Mouse (Mus musculus): ENCODE measurements around the gene Ncan.

The Ncan gene

GRCm38 (mm10) chr8:70129309-70129952, 8.8 kb upstream of the Ncan start:
- intact Hi-C loops (cut with DNase I) = no loop called here

GRCm38 (mm10) chr8:70128435-70128834, 7.8 kb upstream of the Ncan start:
- intact Hi-C loops (cut with DNase I) = no loop called here

GRCm38 (mm10) chr8:70124992-70125391, 4.3 kb upstream of the Ncan start:
- intact Hi-C loops (cut with DNase I) = no loop called here

GRCm38 (mm10) chr8:70122863-70123262, 2.2 kb upstream of the Ncan start:
- intact Hi-C loops (cut with DNase I) = no loop called here

GRCm38 (mm10) chr8:70118726-70119700, 1.7 kb downstream of the Ncan start:
- intact Hi-C loops (cut with DNase I) = no loop called here

- intact Hi-C loops (cut with DNase I) = no loop called here
These were observed 3.1 kb downstream of the Ncan start for GRCm38 (mm10) chr8:70117611-70118010.

- intact Hi-C loops (cut with DNase I) = no loop called here
These were observed 5.8 kb downstream of the Ncan start for GRCm38 (mm10) chr8:70114892-70115291.

GRCm38 (mm10) chr8:70114488-70114887, 6.2 kb downstream of the Ncan start:
- intact Hi-C loops (cut with DNase I) = no loop called here

- intact Hi-C loops (cut with DNase I) = no loop called here
These were observed 8.2 kb downstream of the Ncan start for GRCm38 (mm10) chr8:70112401-70113016.

- intact Hi-C loops (cut with DNase I) = no loop called here
These were observed 9.4 kb downstream of the Ncan start for GRCm38 (mm10) chr8:70111192-70111795.

- intact Hi-C loops (cut with DNase I) = no loop called here
These were observed 10.2 kb downstream of the Ncan start for GRCm38 (mm10) chr8:70110451-70110850.

GRCm38 (mm10) chr8:70104922-70105321, 15.8 kb downstream of the Ncan start:
- intact Hi-C loops (cut with DNase I) = loop anchor here (5.0 kb wide), 1 partner anchor 62 kb away; no protein-coding TSS in a partner anchor

- intact Hi-C loops (cut with DNase I) = no loop called here
These were observed 16.2 kb downstream of the Ncan start for GRCm38 (mm10) chr8:70104506-70104905.

- intact Hi-C loops (cut with DNase I) = no loop called here
These were observed 20.4 kb downstream of the Ncan start for GRCm38 (mm10) chr8:70100241-70100640.

- intact Hi-C loops (cut with DNase I) = no loop called here
These were observed 21.4 kb downstream of the Ncan start for GRCm38 (mm10) chr8:70099276-70099675.

GRCm38 (mm10) chr8:70092786-70093185, 27.9 kb downstream of the Ncan start:
- intact Hi-C loops (cut with DNase I) = no loop called here

- intact Hi-C loops (cut with DNase I) = no loop called here
These were observed 31.2 kb downstream of the Ncan start for GRCm38 (mm10) chr8:70089296-70089960.

- intact Hi-C loops (cut with DNase I) = no loop called here
These were observed 32.6 kb downstream of the Ncan start for GRCm38 (mm10) chr8:70087836-70088650.

- intact Hi-C loops (cut with DNase I) = no loop called here
These were observed 33.4 kb downstream of the Ncan start for GRCm38 (mm10) chr8:70087237-70087636.

GRCm38 (mm10) chr8:70086151-70086550, 34.5 kb downstream of the Ncan start:
- intact Hi-C loops (cut with DNase I) = no loop called here
